Mouse (Mus musculus): Measurements from ENCODE around the gene Cd81. TPM values are rescaled to one million over a fixed set of nuclear protein-coding genes. Genes with fewer than 3 reads are reported as not detected.
A peak's percentile ranks its signal among the peaks of the same experiment; 100 is the strongest.

The Cd81 gene
- polyA plus RNA-seq, 1 experiment from 2014 or later: 257 TPM

DNA sequence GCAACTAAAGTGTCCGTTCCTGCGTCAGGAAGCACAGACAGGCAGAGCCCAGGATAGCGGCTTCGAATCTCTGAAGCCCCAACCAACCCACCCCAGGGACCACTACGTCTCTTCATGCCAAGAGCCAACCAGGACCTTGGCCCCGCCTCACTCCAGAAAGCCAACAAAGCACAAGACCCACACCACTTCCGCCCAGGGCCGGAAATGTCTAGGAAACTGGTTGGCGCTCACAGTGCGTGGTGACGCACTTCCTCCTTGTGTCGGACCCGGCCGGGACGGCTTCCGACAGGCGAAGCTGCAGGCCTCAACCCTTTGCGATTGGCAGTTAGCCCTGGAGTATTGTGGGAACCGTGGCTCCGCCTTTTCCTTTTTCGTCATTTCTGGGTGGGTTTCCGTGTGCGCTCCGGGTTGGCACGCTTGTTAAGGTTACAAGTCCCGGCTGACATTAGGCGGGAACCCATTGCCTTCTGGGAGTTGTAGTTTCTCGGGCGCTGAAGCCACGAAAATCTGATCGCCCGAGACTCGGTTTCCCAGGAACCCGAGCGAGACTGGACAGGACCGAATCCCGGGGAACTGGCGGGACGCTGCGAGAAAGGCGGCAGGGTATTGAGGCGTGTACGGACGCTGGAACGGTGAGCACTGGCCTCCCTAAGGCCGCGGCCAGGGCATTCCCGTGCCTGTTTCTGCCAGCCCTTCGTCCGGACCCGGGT, 16.5 kb downstream of the Cd81 start, which contains the start of gene Tssc4:
TSS of gene Tssc4 (plus strand) at position 368 of the 710 bp plus-strand sequence.
- ATAC-seq: peak; percentile 98
- Histone ChIP-seq H3K27me3 (no peaks in the 10 kb centered on the region), H3K36me3 (peaks cover 40% of the 10 kb centered on the region)

GRCm38 (mm10) chr7:143069751-143070400, 17.3 kb downstream of the Cd81 start:
- H3K4me2 ChIP-seq (replicated peaks): peak overlapping the region; percentile 100
- no peaks in the 10 kb centered on the region for H3K9me3 ChIP-seq
- H3K9ac ChIP-seq (replicated peaks): peak overlapping the region; percentile 93
- peaks cover 29% of the 10 kb centered on the region for H3K4me1 ChIP-seq (replicated peaks)
- peak overlapping the region; percentile 88 for H3K27ac ChIP-seq
- H3K27me3 ChIP-seq: no peaks in the 10 kb centered on the region
- no peak for ATAC-seq
- H3K36me3 ChIP-seq: peaks cover 31% of the 10 kb centered on the region
- H3K4me3 ChIP-seq (replicated peaks): peak overlapping the region; percentile 91
- WGBS: 10% methylated on average over 30 of the region's 30 CpGs

More for the DNA sequence above, 16.5 kb downstream of the Cd81 start, which contains the start of gene Tssc4:
- WGBS: under 1% methylated on average over 51 of the region's 51 CpGs
- Histone ChIP-seq H3K4me1 (replicated peaks) (peaks cover 29% of the 10 kb centered on the region), H3K9ac (replicated peaks) (peak within 1 kb of the TSS; percentile 93), H3K4me2 (replicated peaks) (peak within 1 kb of the TSS; percentile 100), H3K27ac (peak within 1 kb of the TSS; percentile 97), H3K9me3 (no peaks in the 10 kb centered on the region), H3K4me3 (replicated peaks) (peak within 1 kb of the TSS; percentile 91)

DNA sequence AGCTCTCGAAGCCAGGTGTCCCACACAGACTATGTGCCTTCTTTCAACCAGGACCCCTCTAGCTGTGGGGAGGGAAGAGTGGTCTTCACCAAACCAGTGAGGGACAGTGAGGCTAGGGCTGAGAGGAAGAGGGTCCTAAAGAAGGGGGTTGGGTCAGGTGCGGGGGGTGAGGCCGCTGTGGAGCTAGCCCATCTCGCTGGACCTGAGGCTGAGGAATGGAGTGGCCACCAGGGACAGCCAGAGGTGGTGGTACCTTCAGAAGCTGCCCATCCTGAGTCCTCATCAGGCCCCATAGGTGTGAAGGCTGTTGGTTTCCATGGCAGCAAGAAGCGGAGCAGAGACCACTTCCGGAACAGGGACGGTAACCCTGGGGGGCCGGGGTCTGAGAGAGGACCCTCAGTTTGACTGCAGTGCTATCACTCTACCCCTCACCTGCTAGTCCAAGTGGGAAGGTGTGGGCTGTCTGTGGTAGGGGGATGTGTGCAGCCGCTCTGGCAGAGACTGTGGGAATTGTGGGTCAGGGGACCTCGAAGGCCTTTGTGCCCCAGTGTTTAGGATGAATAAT, 18.0 kb downstream of the Cd81 start:
- Histone ChIP-seq H3K4me3 (replicated peaks) (peak overlapping the region; percentile 91), H3K36me3 (peaks cover 24% of the 10 kb centered on the region), H3K4me1 (replicated peaks) (peaks cover 29% of the 10 kb centered on the region), H3K27me3 (no peaks in the 10 kb centered on the region), H3K4me2 (replicated peaks) (peak overlapping the region; percentile 100), H3K9ac (replicated peaks) (peak overlapping the region; percentile 93), H3K27ac (no peak overlapping the region), H3K9me3 (no peaks in the 10 kb centered on the region)
- 85% methylated on average over 10 of the region's 10 CpGs for WGBS
- ATAC-seq: no peak

DNA sequence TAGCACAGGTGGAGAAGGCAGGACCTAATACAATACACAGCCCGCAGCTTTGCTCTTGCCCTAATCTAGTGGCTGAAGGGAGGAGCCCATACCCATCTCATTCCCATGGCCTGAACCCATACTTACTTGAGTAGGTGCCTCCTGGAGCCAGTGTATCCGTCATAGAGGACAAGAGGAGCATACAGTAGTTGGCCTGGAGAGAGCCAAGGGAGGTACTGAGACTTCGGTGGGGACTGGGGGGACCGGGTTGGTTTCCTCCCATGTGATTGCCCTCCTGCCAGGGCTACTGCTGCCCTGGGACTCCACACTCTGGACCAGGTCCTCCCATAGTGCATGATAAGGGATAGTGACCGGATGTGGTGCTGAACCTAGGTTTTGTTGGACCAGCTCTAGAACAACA, 20.1 kb downstream of the Cd81 start:
- Histone ChIP-seq H3K27me3 (no peaks in the 10 kb centered on the region), H3K9ac (replicated peaks) (no peak overlapping the region), H3K27ac (no peak overlapping the region), H3K4me1 (replicated peaks) (peaks cover 26% of the 10 kb centered on the region), H3K36me3 (peaks cover 4% of the 10 kb centered on the region; the same call in 1 of the 2 replicates), H3K9me3 (no peaks in the 10 kb centered on the region), H3K4me2 (replicated peaks) (no peak overlapping the region), H3K4me3 (replicated peaks) (no peak overlapping the region)
- ATAC-seq: no peak
- WGBS: 84% methylated on average over 5 of the region's 5 CpGs

DNA sequence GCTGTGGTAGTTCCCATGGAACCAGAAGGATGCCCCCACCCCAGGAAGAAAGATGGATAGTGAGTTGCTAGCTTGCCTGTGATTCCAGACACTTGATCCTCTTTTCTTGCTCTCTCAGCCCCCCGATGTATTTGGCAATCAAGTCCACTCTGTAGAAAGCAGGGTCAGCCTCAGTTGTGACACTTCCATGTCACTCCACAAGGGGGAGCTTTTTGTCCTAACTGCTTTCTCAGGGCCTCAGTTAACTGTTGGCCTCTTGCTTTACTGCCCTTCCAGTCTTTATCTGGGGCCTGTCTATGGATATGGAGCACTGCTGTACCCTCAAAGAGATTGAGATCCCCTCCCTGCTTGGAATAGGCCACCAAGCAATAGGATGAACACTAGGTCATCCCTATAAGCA, 20.5 kb downstream of the Cd81 start:
- no peak for ATAC-seq
- Histone ChIP-seq H3K9ac (replicated peaks) (no peak overlapping the region), H3K36me3 (no peaks in the 10 kb centered on the region; the same call in 1 of the 2 replicates), H3K9me3 (no peaks in the 10 kb centered on the region), H3K27me3 (no peaks in the 10 kb centered on the region), H3K4me1 (replicated peaks) (peaks cover 22% of the 10 kb centered on the region), H3K27ac (no peak overlapping the region), H3K4me2 (replicated peaks) (no peak overlapping the region), H3K4me3 (replicated peaks) (no peak overlapping the region)
- WGBS: 83% methylated on average over 1 of the region's 1 CpGs

DNA sequence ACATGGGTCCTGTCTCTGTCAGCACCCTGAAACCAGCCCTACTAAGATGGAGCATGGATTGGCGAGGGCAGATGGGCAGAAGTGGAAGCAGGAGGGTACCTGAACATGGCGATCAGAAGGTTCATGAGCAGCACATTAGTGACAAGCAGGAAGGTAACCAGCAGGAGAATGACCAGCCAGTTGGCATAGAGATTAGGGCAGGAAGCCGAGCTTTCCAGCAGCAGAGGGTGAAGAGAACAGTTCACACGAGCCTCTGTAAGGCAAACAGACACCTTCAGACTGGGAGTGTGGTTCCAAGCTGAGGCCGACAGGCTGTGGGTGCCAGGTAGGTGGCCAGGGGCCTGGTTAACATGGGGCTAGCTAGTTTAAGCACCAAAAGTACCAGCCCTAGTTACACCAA, 22.9 kb downstream of the Cd81 start:
- no peak overlapping the region for H3K9ac ChIP-seq (replicated peaks)
- peaks cover 9% of the 10 kb centered on the region for H3K4me1 ChIP-seq (replicated peaks)
- no peaks in the 10 kb centered on the region for H3K27me3 ChIP-seq
- H3K27ac ChIP-seq: no peak overlapping the region
- no peaks in the 10 kb centered on the region for H3K9me3 ChIP-seq
- H3K4me3 ChIP-seq (replicated peaks): no peak overlapping the region
- 78% methylated on average over 5 of the region's 5 CpGs for WGBS
- no peaks in the 10 kb centered on the region; the same call in 1 of the 2 replicates for H3K36me3 ChIP-seq
- no peak overlapping the region for H3K4me2 ChIP-seq (replicated peaks)
- no peak for ATAC-seq

DNA sequence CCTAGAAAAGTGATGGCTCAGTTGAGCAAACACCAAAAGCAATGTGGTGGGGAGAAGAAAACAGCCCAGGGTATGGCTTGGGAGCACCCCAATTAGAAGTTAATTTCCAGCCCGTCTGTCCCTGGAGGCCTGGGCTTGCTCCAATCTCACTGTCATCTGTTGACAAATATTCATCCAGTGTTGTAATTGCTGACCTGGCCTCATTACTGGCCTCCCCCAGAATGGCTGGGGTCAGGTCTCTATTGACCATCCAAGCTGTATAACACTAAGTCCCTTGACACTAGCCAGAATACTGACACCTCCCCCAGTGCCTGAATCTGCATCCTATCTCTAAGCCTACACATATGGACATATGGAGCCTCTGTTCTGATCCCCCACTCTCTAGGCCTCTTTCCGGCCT, 24.8 kb downstream of the Cd81 start:
- Histone ChIP-seq H3K36me3 (no peaks in the 10 kb centered on the region), H3K27ac (no peak overlapping the region), H3K4me3 (replicated peaks) (no peak overlapping the region), H3K4me2 (replicated peaks) (no peak overlapping the region), H3K9me3 (no peaks in the 10 kb centered on the region), H3K4me1 (replicated peaks) (no peaks in the 10 kb centered on the region), H3K9ac (replicated peaks) (no peak overlapping the region), H3K27me3 (no peaks in the 10 kb centered on the region)
- WGBS: 91% methylated on average over 2 of the region's 2 CpGs
- no peak for ATAC-seq

- WGBS: 65% methylated on average over 6 of the region's 6 CpGs
- H3K4me2 ChIP-seq (replicated peaks): no peak overlapping the region
- H3K9me3 ChIP-seq: no peaks in the 10 kb centered on the region
- H3K27ac ChIP-seq: no peak overlapping the region
- H3K4me1 ChIP-seq (replicated peaks): no peaks in the 10 kb centered on the region
- ATAC-seq: no peak
- no peaks in the 10 kb centered on the region for H3K36me3 ChIP-seq
- H3K27me3 ChIP-seq: no peaks in the 10 kb centered on the region; the same call in 1 of the 2 replicates
- no peak overlapping the region for H3K4me3 ChIP-seq (replicated peaks)
- no peak overlapping the region for H3K9ac ChIP-seq (replicated peaks)
These were observed 29.5 kb downstream of the Cd81 start for GRCm38 (mm10) chr7:143082024-143082423.

- peaks cover under 1% of the 10 kb centered on the region; the same call in 1 of the 2 replicates for H3K27me3 ChIP-seq
- 83% methylated on average over 2 of the region's 2 CpGs for WGBS
- no peak overlapping the region for H3K27ac ChIP-seq
- no peak overlapping the region for H3K4me3 ChIP-seq (replicated peaks)
- no peaks in the 10 kb centered on the region for H3K4me1 ChIP-seq (replicated peaks)
- no peak overlapping the region for H3K9ac ChIP-seq (replicated peaks)
- H3K36me3 ChIP-seq: no peaks in the 10 kb centered on the region
- ATAC-seq: no peak
- no peaks in the 10 kb centered on the region for H3K9me3 ChIP-seq
- no peak overlapping the region for H3K4me2 ChIP-seq (replicated peaks)
These were observed 31.2 kb downstream of the Cd81 start for GRCm38 (mm10) chr7:143083708-143084107.

- H3K4me3 ChIP-seq (replicated peaks): no peak overlapping the region
- no peak overlapping the region for H3K27ac ChIP-seq
- no peaks in the 10 kb centered on the region for H3K9me3 ChIP-seq
- no peaks in the 10 kb centered on the region for H3K4me1 ChIP-seq (replicated peaks)
- H3K27me3 ChIP-seq: peaks cover 8% of the 10 kb centered on the region; the same call in 1 of the 2 replicates
- H3K36me3 ChIP-seq: no peaks in the 10 kb centered on the region
- H3K4me2 ChIP-seq (replicated peaks): no peak overlapping the region
- ATAC-seq: no peak
- 52% methylated on average over 2 of the region's 2 CpGs for WGBS
- no peak overlapping the region for H3K9ac ChIP-seq (replicated peaks)
These were observed 33.8 kb downstream of the Cd81 start for GRCm38 (mm10) chr7:143086366-143086765.

DNA sequence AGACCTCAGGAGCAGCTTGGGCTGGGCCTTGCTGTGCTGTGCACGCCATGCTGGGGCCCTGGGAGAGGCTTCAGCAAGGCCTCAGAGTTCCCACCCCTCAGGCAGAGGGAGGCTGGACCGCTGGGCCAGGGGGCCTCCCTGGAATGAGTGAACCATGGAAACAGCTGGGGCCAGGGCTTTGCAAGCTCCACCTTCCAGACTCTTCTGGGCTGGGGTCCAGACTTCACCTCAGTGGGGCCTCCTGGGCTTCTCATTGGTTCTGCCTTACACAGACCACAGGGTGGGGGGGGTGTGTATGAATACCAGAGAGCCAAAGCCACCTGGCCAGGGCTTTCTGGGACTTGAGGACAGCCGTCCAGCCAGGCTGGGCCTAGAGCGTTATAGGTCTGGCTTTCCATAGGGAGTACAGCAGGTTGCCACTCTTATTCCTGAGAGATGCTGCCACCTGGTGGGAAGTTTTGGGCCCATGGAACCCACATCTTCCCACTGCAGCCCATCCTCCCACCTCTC, 34.6 kb downstream of the Cd81 start:
- no peaks in the 10 kb centered on the region for H3K36me3 ChIP-seq
- H3K27ac ChIP-seq: no peak overlapping the region
- H3K27me3 ChIP-seq: peaks cover 8% of the 10 kb centered on the region; the same call in 1 of the 2 replicates
- peak; percentile 69 for ATAC-seq
- H3K9ac ChIP-seq (replicated peaks): no peak overlapping the region
- 33% methylated on average over 4 of the region's 4 CpGs for WGBS
- H3K4me2 ChIP-seq (replicated peaks): no peak overlapping the region
- H3K4me1 ChIP-seq (replicated peaks): no peaks in the 10 kb centered on the region
- no peak overlapping the region for H3K4me3 ChIP-seq (replicated peaks)
- H3K9me3 ChIP-seq: no peaks in the 10 kb centered on the region

DNA sequence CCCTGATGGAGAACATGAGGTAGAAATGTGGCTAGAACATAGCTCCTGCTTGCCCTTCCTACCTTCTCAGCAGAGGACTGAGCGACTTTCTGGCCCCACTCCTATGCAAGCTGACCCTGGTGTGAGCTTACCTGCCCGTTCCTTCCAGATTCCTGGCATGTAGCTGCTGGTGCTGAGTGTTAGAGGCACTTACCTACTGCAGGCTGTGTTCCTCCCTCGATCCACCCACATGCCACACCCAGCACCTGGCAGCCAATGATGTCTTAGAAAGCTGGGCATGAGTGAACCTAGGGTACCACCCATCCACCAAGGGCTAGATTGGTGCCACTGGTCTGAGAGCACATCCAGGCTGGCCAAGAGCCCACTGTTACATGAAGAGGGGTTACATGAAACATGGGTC, 41.3 kb downstream of the Cd81 start:
- Histone ChIP-seq H3K4me3 (replicated peaks) (no peak overlapping the region), H3K27me3 (0 out of 2 replicates have a peak, but pooled peaks cover 6% of the 10 kb centered on the region), H3K4me1 (replicated peaks) (no peaks in the 10 kb centered on the region), H3K9ac (replicated peaks) (no peak overlapping the region), H3K9me3 (no peaks in the 10 kb centered on the region), H3K4me2 (replicated peaks) (no peak overlapping the region), H3K36me3 (no peaks in the 10 kb centered on the region), H3K27ac (no peak overlapping the region)
- 76% methylated on average over 3 of the region's 3 CpGs for WGBS
- ATAC-seq: no peak
